Mouse (Mus musculus): Measurements from ENCODE around the gene Cldn10. TPM values are rescaled to one million over a fixed set of nuclear protein-coding genes. Genes with fewer than 3 reads are reported as not detected.

The Cldn10 gene
- polyA plus RNA-seq, 1 experiment = 0.16 TPM

GRCm38 (mm10) chr14:118781601-118782000, 6.1 kb upstream of the Cldn10 start:
- TF ChIP-seq CTCF (IDR thresholded peaks at IDR 0.05; ENCODE audit: extremely low read depth, insufficient read length, insufficient replicate concordance, low read depth, low read length) = no peak
- no peak for TF ChIP-seq POLR2A (IDR thresholded peaks at IDR 0.05; ENCODE audit: low read depth, low read length)
- H3K4me1 ChIP-seq (ENCODE audit: control insufficient read depth, insufficient read depth, insufficient read length, low read length) = no peaks in the 10 kb centered on the region
- no peaks in the 10 kb centered on the region for H3K36me3 ChIP-seq (ENCODE audit: control insufficient read depth, insufficient read depth, low read length)
- no peak overlapping the region for H3K4me3 ChIP-seq (ENCODE audit: low read depth, low read length)
- H3K27ac ChIP-seq (ENCODE audit: insufficient read depth, low read depth, low read length) = no peak overlapping the region
- no peaks in the 10 kb centered on the region for H3K27me3 ChIP-seq (ENCODE audit: control insufficient read depth, insufficient read depth, low read length)
- 77% methylated on average over 7 of the region's 7 CpGs for WGBS

GRCm38 (mm10) chr14:118782241-118782640, 5.5 kb upstream of the Cldn10 start:
- 27% methylated on average over 3 of the region's 3 CpGs for WGBS
- no peaks in the 10 kb centered on the region for H3K4me1 ChIP-seq (ENCODE audit: control insufficient read depth, insufficient read depth, insufficient read length, low read length)
- no peaks in the 10 kb centered on the region for H3K36me3 ChIP-seq (ENCODE audit: control insufficient read depth, insufficient read depth, low read length)
- H3K4me3 ChIP-seq (ENCODE audit: low read depth, low read length) = no peak overlapping the region
- TF ChIP-seq CTCF (IDR thresholded peaks at IDR 0.05; ENCODE audit: extremely low read depth, insufficient read length, insufficient replicate concordance, low read depth, low read length) (no peak), POLR2A (IDR thresholded peaks at IDR 0.05; ENCODE audit: low read depth, low read length) (no peak)
- no peak overlapping the region for H3K27ac ChIP-seq (ENCODE audit: insufficient read depth, low read depth, low read length)
- H3K27me3 ChIP-seq (ENCODE audit: control insufficient read depth, insufficient read depth, low read length) = no peaks in the 10 kb centered on the region

GRCm38 (mm10) chr14:118783326-118783935, 4.3 kb upstream of the Cldn10 start:
- Histone ChIP-seq H3K27me3 (ENCODE audit: control insufficient read depth, insufficient read depth, low read length) (no peaks in the 10 kb centered on the region), H3K4me1 (ENCODE audit: control insufficient read depth, insufficient read depth, insufficient read length, low read length) (no peaks in the 10 kb centered on the region), H3K36me3 (ENCODE audit: control insufficient read depth, insufficient read depth, low read length) (no peaks in the 10 kb centered on the region), H3K27ac (ENCODE audit: insufficient read depth, low read depth, low read length) (no peak overlapping the region), H3K4me3 (ENCODE audit: low read depth, low read length) (no peak overlapping the region)
- TF ChIP-seq CTCF (IDR thresholded peaks at IDR 0.05; ENCODE audit: extremely low read depth, insufficient read length, insufficient replicate concordance, low read depth, low read length) (no peak), POLR2A (IDR thresholded peaks at IDR 0.05; ENCODE audit: low read depth, low read length) (no peak)
- WGBS = 67% methylated on average over 17 of the region's 17 CpGs

- Histone ChIP-seq H3K4me1 (ENCODE audit: control insufficient read depth, insufficient read depth, insufficient read length, low read length) (no peaks in the 10 kb centered on the region), H3K27me3 (ENCODE audit: control insufficient read depth, insufficient read depth, low read length) (no peaks in the 10 kb centered on the region), H3K27ac (ENCODE audit: insufficient read depth, low read depth, low read length) (no peak overlapping the region), H3K36me3 (ENCODE audit: control insufficient read depth, insufficient read depth, low read length) (no peaks in the 10 kb centered on the region), H3K4me3 (ENCODE audit: low read depth, low read length) (no peak overlapping the region)
- TF ChIP-seq CTCF (IDR thresholded peaks at IDR 0.05; ENCODE audit: extremely low read depth, insufficient read length, insufficient replicate concordance, low read depth, low read length) (no peak), POLR2A (IDR thresholded peaks at IDR 0.05; ENCODE audit: low read depth, low read length) (no peak)
- 71% methylated on average over 4 of the region's 4 CpGs for WGBS
These were observed 2.5 kb downstream of the Cldn10 start for GRCm38 (mm10) chr14:118790217-118790616.

- Histone ChIP-seq H3K4me1 (ENCODE audit: control insufficient read depth, insufficient read depth, insufficient read length, low read length) (no peaks in the 10 kb centered on the region), H3K27ac (ENCODE audit: insufficient read depth, low read depth, low read length) (no peak overlapping the region), H3K4me3 (ENCODE audit: low read depth, low read length) (no peak overlapping the region), H3K27me3 (ENCODE audit: control insufficient read depth, insufficient read depth, low read length) (no peaks in the 10 kb centered on the region), H3K36me3 (ENCODE audit: control insufficient read depth, insufficient read depth, low read length) (no peaks in the 10 kb centered on the region)
- WGBS = 92% methylated on average over 7 of the region's 7 CpGs
- TF ChIP-seq CTCF (IDR thresholded peaks at IDR 0.05; ENCODE audit: extremely low read depth, insufficient read length, insufficient replicate concordance, low read depth, low read length) (no peak), POLR2A (IDR thresholded peaks at IDR 0.05; ENCODE audit: low read depth, low read length) (no peak)
These were observed 5.2 kb downstream of the Cldn10 start for GRCm38 (mm10) chr14:118792957-118793356.

- 85% methylated on average over 6 of the region's 6 CpGs for WGBS
- Histone ChIP-seq H3K4me3 (ENCODE audit: low read depth, low read length) (no peak overlapping the region), H3K27me3 (ENCODE audit: control insufficient read depth, insufficient read depth, low read length) (no peaks in the 10 kb centered on the region), H3K4me1 (ENCODE audit: control insufficient read depth, insufficient read depth, insufficient read length, low read length) (no peaks in the 10 kb centered on the region), H3K36me3 (ENCODE audit: control insufficient read depth, insufficient read depth, low read length) (no peaks in the 10 kb centered on the region), H3K27ac (ENCODE audit: insufficient read depth, low read depth, low read length) (no peak overlapping the region)
- TF ChIP-seq POLR2A (IDR thresholded peaks at IDR 0.05; ENCODE audit: low read depth, low read length) = no peak
These were observed 5.7 kb downstream of the Cldn10 start for GRCm38 (mm10) chr14:118793416-118793815.

GRCm38 (mm10) chr14:118794196-118794595, 6.5 kb downstream of the Cldn10 start:
- Histone ChIP-seq H3K4me3 (ENCODE audit: low read depth, low read length) (no peak overlapping the region), H3K27ac (ENCODE audit: insufficient read depth, low read depth, low read length) (no peak overlapping the region), H3K36me3 (ENCODE audit: control insufficient read depth, insufficient read depth, low read length) (no peaks in the 10 kb centered on the region), H3K27me3 (ENCODE audit: control insufficient read depth, insufficient read depth, low read length) (no peaks in the 10 kb centered on the region), H3K4me1 (ENCODE audit: control insufficient read depth, insufficient read depth, insufficient read length, low read length) (no peaks in the 10 kb centered on the region)
- TF ChIP-seq POLR2A (IDR thresholded peaks at IDR 0.05; ENCODE audit: low read depth, low read length) (no peak), CTCF (IDR thresholded peaks at IDR 0.05; ENCODE audit: extremely low read depth, insufficient read length, insufficient replicate concordance, low read depth, low read length) (no peak)
- WGBS = 41% methylated on average over 1 of the region's 1 CpGs
